Mouse (Mus musculus) adrenal gland, postnatal 4 days (tissue): ENCODE data around the gene 4933402N22Rik. TPM values are rescaled to one million over a fixed set of nuclear protein-coding genes. Genes with fewer than 3 reads are reported as not detected.
"Not testable (repeated sequence)": the region's sequence is repeated elsewhere in the genome, so short reads cannot be mapped to it uniquely, and the experiment has no call there.

Experiments
- DNase-seq, 2 experiments: peaks; one replicate each; pipeline ENCODE4 v3.0.0; 2021 to 2022; ENCODE audit warnings: low spot score in 2 of 2, mixed read lengths in 2 of 2
- long read RNA-seq, 2 experiments: library from polyadenylated mRNA; stranded (forward); transcript quantifications; one replicate each; pipeline ENCODE4 v2.0.0; 2021
- total RNA-seq, 2 experiments: library from RNA; stranded (reverse); gene quantifications; 2 replicates each; pipeline ENCODE4 v1.2.3; 2021

Gene 4933402N22Rik
- total RNA-seq, result not detected
- long read RNA-seq, experiment 1, result 0 reads
- long read RNA-seq, experiment 2, result 0 reads

- DNase-seq, result not testable (repeated sequence)
Observed at GRCm38 (mm10) chr5:11917743-11918142, at the start of gene 4933402N22Rik. Gene 4933402N22Rik (plus strand): TSS chr5:11918043.

- DNase-seq, result not testable (repeated sequence)
Observed at GRCm38 (mm10) chr5:11923790-11924189, 5.9 kb downstream of the 4933402N22Rik start.

Other genes with a start within 250 kb of the 4933402N22Rik start
- gene Gm8922, start 236.1 kb upstream of the 4933402N22Rik start, total RNA-seq, result not detected
- gene Gm8926, start 147.5 kb upstream of the 4933402N22Rik start, total RNA-seq, result not detected
- not detected for gene Gm6465, start 72.5 kb upstream of the 4933402N22Rik start, total RNA-seq